Mouse (Mus musculus): ENCODE measurements at regions not wholly inside any gene's neighbourhood (a gene's known extent, or its start where the extent isn't known, plus 50 kb on each side); places are given as distances from the start of the nearest gene placed in this dataset.

- H3K9me3 ChIP-seq = no peaks in the 10 kb centered on the region
- no peak overlapping the region for H3K27ac ChIP-seq
- H3K4me1 ChIP-seq = peaks cover 11% of the 10 kb centered on the region; the same call in 1 of the 2 replicates
- H3K36me3 ChIP-seq = no peaks in the 10 kb centered on the region
- no peak for DNase-seq (ENCODE audit: low spot score)
- 30% methylated on average over 2 of the region's 2 CpGs for WGBS
- H3K27me3 ChIP-seq (ENCODE audit: insufficient read depth, poor library complexity, severe bottlenecking) = no peaks in the 10 kb centered on the region
- H3K4me3 ChIP-seq = no peak overlapping the region
Measured at GRCm38 (mm10) chr1:185749251-185749650, 294.6 kb downstream of the Slc30a10 start.

GRCm38 (mm10) chr1:185754486-185755290 lies 300.0 kb downstream of the Slc30a10 start:
- peaks cover 4% of the 10 kb centered on the region; the same call in 1 of the 2 replicates for H3K4me1 ChIP-seq
- H3K36me3 ChIP-seq = no peaks in the 10 kb centered on the region
- H3K27me3 ChIP-seq (ENCODE audit: insufficient read depth, poor library complexity, severe bottlenecking) = no peaks in the 10 kb centered on the region
- H3K27ac ChIP-seq = no peak overlapping the region
- 78% methylated on average over 13 of the region's 13 CpGs for WGBS
- no peak for DNase-seq (ENCODE audit: low spot score)
- H3K4me3 ChIP-seq = no peak overlapping the region
- H3K9me3 ChIP-seq = no peaks in the 10 kb centered on the region

GRCm38 (mm10) chr1:185757376-185757775 lies 302.7 kb downstream of the Slc30a10 start:
- DNase-seq (ENCODE audit: low spot score) = no peak
- H3K27me3 ChIP-seq (ENCODE audit: insufficient read depth, poor library complexity, severe bottlenecking) = no peaks in the 10 kb centered on the region
- no peaks in the 10 kb centered on the region for H3K9me3 ChIP-seq
- no peak overlapping the region for H3K4me3 ChIP-seq
- WGBS = 78% methylated on average over 2 of the region's 2 CpGs
- no peaks in the 10 kb centered on the region for H3K36me3 ChIP-seq
- H3K27ac ChIP-seq = no peak overlapping the region
- peaks cover 4% of the 10 kb centered on the region; the same call in 1 of the 2 replicates for H3K4me1 ChIP-seq

GRCm38 (mm10) chr1:185774202-185774601 lies 319.6 kb downstream of the Slc30a10 start:
- DNase-seq (ENCODE audit: low spot score) = no peak
- H3K36me3 ChIP-seq = no peaks in the 10 kb centered on the region
- 0 out of 2 replicates have a peak, but pooled peaks cover 3% of the 10 kb centered on the region for H3K4me1 ChIP-seq
- no peaks in the 10 kb centered on the region for H3K9me3 ChIP-seq
- H3K27ac ChIP-seq = no peak overlapping the region
- WGBS = 53% methylated on average over 3 of the region's 3 CpGs
- H3K4me3 ChIP-seq = no peak overlapping the region
- no peaks in the 10 kb centered on the region; the same call in 1 of the 2 replicates for H3K27me3 ChIP-seq (ENCODE audit: insufficient read depth, poor library complexity, severe bottlenecking)

GRCm38 (mm10) chr1:185779604-185780003 lies 325.0 kb downstream of the Slc30a10 start:
- Histone ChIP-seq H3K27me3 (ENCODE audit: insufficient read depth, poor library complexity, severe bottlenecking) (no peaks in the 10 kb centered on the region), H3K27ac (no peak overlapping the region), H3K4me3 (no peak overlapping the region), H3K9me3 (no peaks in the 10 kb centered on the region), H3K4me1 (0 out of 2 replicates have a peak, but pooled peaks cover 3% of the 10 kb centered on the region), H3K36me3 (no peaks in the 10 kb centered on the region)
- no peak for DNase-seq (ENCODE audit: low spot score)
- WGBS = 78% methylated on average over 4 of the region's 4 CpGs

- no peaks in the 10 kb centered on the region for H3K9me3 ChIP-seq
- DNase-seq (ENCODE audit: low spot score) = no peak
- H3K27me3 ChIP-seq (ENCODE audit: insufficient read depth, poor library complexity, severe bottlenecking) = no peaks in the 10 kb centered on the region
- no peaks in the 10 kb centered on the region for H3K36me3 ChIP-seq
- 84% methylated on average over 3 of the region's 3 CpGs for WGBS
- H3K4me1 ChIP-seq = no peaks in the 10 kb centered on the region
- no peak overlapping the region for H3K4me3 ChIP-seq
- no peak overlapping the region for H3K27ac ChIP-seq
Measured at GRCm38 (mm10) chr1:185802156-185802555, 315.0 kb downstream of the Lyplal1 start.

GRCm38 (mm10) chr1:185814901-185815300 lies 302.2 kb downstream of the Lyplal1 start:
- Histone ChIP-seq H3K27ac (no peak overlapping the region), H3K4me1 (no peaks in the 10 kb centered on the region), H3K9me3 (no peaks in the 10 kb centered on the region), H3K4me3 (no peak overlapping the region), H3K27me3 (ENCODE audit: insufficient read depth, poor library complexity, severe bottlenecking) (no peaks in the 10 kb centered on the region), H3K36me3 (no peaks in the 10 kb centered on the region)
- no peak for DNase-seq (ENCODE audit: low spot score)
- WGBS = 73% methylated on average over 3 of the region's 3 CpGs

GRCm38 (mm10) chr1:185819044-185819443 lies 298.1 kb downstream of the Lyplal1 start:
- DNase-seq (ENCODE audit: low spot score) = no peak
- 29% methylated on average over 5 of the region's 5 CpGs for WGBS

GRCm38 (mm10) chr1:185822241-185822640 lies 294.9 kb downstream of the Lyplal1 start:
- 76% methylated on average over 8 of the region's 8 CpGs for WGBS
- H3K27me3 ChIP-seq (ENCODE audit: insufficient read depth, poor library complexity, severe bottlenecking) = no peaks in the 10 kb centered on the region

More at GRCm38 (mm10) chr1:185819044-185819443, 298.1 kb downstream of the Lyplal1 start:
- H3K4me1 ChIP-seq = 0 out of 2 replicates have a peak, but pooled peaks cover 2% of the 10 kb centered on the region
- 0 out of 2 replicates have a peak overlapping the region, but pooled peaks have one; percentile 6 for H3K27ac ChIP-seq
- no peaks in the 10 kb centered on the region for H3K9me3 ChIP-seq
- no peak overlapping the region for H3K4me3 ChIP-seq
- no peaks in the 10 kb centered on the region for H3K36me3 ChIP-seq
- H3K27me3 ChIP-seq (ENCODE audit: insufficient read depth, poor library complexity, severe bottlenecking) = no peaks in the 10 kb centered on the region

GRCm38 (mm10) chr1:185823226-185823625 lies 293.9 kb downstream of the Lyplal1 start:
- 82% methylated on average over 4 of the region's 4 CpGs for WGBS
- no peak for DNase-seq (ENCODE audit: low spot score)
- no peak overlapping the region for H3K4me3 ChIP-seq
- no peaks in the 10 kb centered on the region for H3K36me3 ChIP-seq
- no peaks in the 10 kb centered on the region for H3K27me3 ChIP-seq (ENCODE audit: insufficient read depth, poor library complexity, severe bottlenecking)
- no peaks in the 10 kb centered on the region for H3K9me3 ChIP-seq
- H3K27ac ChIP-seq = no peak overlapping the region
- 0 out of 2 replicates have a peak, but pooled peaks cover 3% of the 10 kb centered on the region for H3K4me1 ChIP-seq

More at GRCm38 (mm10) chr1:185822241-185822640, 294.9 kb downstream of the Lyplal1 start:
- Histone ChIP-seq H3K4me3 (no peak overlapping the region), H3K4me1 (0 out of 2 replicates have a peak, but pooled peaks cover 3% of the 10 kb centered on the region), H3K36me3 (no peaks in the 10 kb centered on the region), H3K27ac (no peak overlapping the region), H3K9me3 (no peaks in the 10 kb centered on the region)
- DNase-seq (ENCODE audit: low spot score) = no peak

GRCm38 (mm10) chr1:185823956-185824355 lies 293.2 kb downstream of the Lyplal1 start:
- Histone ChIP-seq H3K4me3 (no peak overlapping the region), H3K36me3 (no peaks in the 10 kb centered on the region), H3K4me1 (0 out of 2 replicates have a peak, but pooled peaks cover 3% of the 10 kb centered on the region), H3K9me3 (no peaks in the 10 kb centered on the region), H3K27ac (no peak overlapping the region), H3K27me3 (ENCODE audit: insufficient read depth, poor library complexity, severe bottlenecking) (no peaks in the 10 kb centered on the region)
- 47% methylated on average over 5 of the region's 5 CpGs for WGBS
- DNase-seq (ENCODE audit: low spot score) = no peak

- 0 out of 2 replicates have a peak, but pooled peaks cover 3% of the 10 kb centered on the region for H3K4me1 ChIP-seq
- DNase-seq (ENCODE audit: low spot score) = no peak
- no peak overlapping the region for H3K4me3 ChIP-seq
- 61% methylated on average over 2 of the region's 2 CpGs for WGBS
- no peaks in the 10 kb centered on the region for H3K36me3 ChIP-seq
- H3K27ac ChIP-seq = no peak overlapping the region
- no peaks in the 10 kb centered on the region for H3K27me3 ChIP-seq (ENCODE audit: insufficient read depth, poor library complexity, severe bottlenecking)
- H3K9me3 ChIP-seq = no peaks in the 10 kb centered on the region
Measured at GRCm38 (mm10) chr1:185827986-185828385, 289.1 kb downstream of the Lyplal1 start.

- Histone ChIP-seq H3K9me3 (no peaks in the 10 kb centered on the region), H3K27ac (no peak overlapping the region), H3K4me3 (no peak overlapping the region), H3K36me3 (no peaks in the 10 kb centered on the region), H3K4me1 (0 out of 2 replicates have a peak, but pooled peaks cover 3% of the 10 kb centered on the region), H3K27me3 (ENCODE audit: insufficient read depth, poor library complexity, severe bottlenecking) (no peaks in the 10 kb centered on the region)
- WGBS = 82% methylated on average over 6 of the region's 6 CpGs
- DNase-seq (ENCODE audit: low spot score) = no peak
Measured at GRCm38 (mm10) chr1:185828486-185828885, 288.6 kb downstream of the Lyplal1 start.

All from heart, embryonic 10.5 days (tissue).